In genomic region chr2:35574643-35575042, GRCm38 (mm10) we compare ENCODE assay signal across 23 mouse cellular contexts.
"Had no signal": no experiment of that assay in that cellular context is flagged by ENCODE, and none has a peak within 500 bp of the region (broad histone marks: within the 10 kb centered on the region; RNA-seq: fewer than 3 reads in every experiment).

No protein-coding gene starts in this region.

- H3K27ac ChIP-seq: heart, adult 2 months; heart, embryonic 13.5 days; heart, embryonic 15.5 days; hindbrain, embryonic 13.5 days; hindbrain, embryonic 15.5 days; hindbrain, postnatal 0 days; limb, embryonic 13.5 days; limb, embryonic 15.5 days; liver, embryonic 14.5 days had no signal

- H3K4me2 ChIP-seq: heart, embryonic 11.5 days; heart, embryonic 13.5 days; heart, embryonic 15.5 days; hindbrain, embryonic 13.5 days; hindbrain, embryonic 15.5 days; limb, embryonic 13.5 days; limb, embryonic 15.5 days had no signal

- H3K9me3 ChIP-seq: heart, embryonic 13.5 days; heart, embryonic 15.5 days; hindbrain, embryonic 13.5 days; hindbrain, embryonic 15.5 days; limb, embryonic 13.5 days; limb, embryonic 15.5 days had no signal

- H3K36me3 ChIP-seq: heart, embryonic 13.5 days; heart, embryonic 15.5 days; hindbrain, embryonic 13.5 days; hindbrain, embryonic 15.5 days; limb, embryonic 13.5 days; limb, embryonic 15.5 days had no signal

- H3K4me3 ChIP-seq: heart, adult 2 months; heart, embryonic 13.5 days; heart, embryonic 15.5 days; hindbrain, embryonic 13.5 days; hindbrain, embryonic 15.5 days; limb, embryonic 13.5 days; limb, embryonic 15.5 days had no signal

- DNase-seq: forebrain, postnatal 0 days; gastrocnemius, postnatal 14 days; gastrocnemius, postnatal 36 days; heart, adult 11 months; heart, adult 2 months; heart, postnatal 14 days; heart, postnatal 36 days; kidney, adult 18-20 months; kidney, adult 8-10 months; kidney, postnatal 14 days; kidney, postnatal 36 days; layer of hippocampus, adult 9-11 months; layer of hippocampus, postnatal 36 days; left cerebral cortex, postnatal 4 days had no signal

- H3K27me3 ChIP-seq: limb, embryonic 15.5 days had no signal

- H3K9ac ChIP-seq: forebrain, postnatal 0 days; heart, embryonic 13.5 days; heart, embryonic 15.5 days; hindbrain, embryonic 13.5 days; hindbrain, embryonic 15.5 days; limb, embryonic 13.5 days; limb, embryonic 15.5 days; liver, embryonic 14.5 days had no signal

- ATAC-seq: forebrain, postnatal 0 days; hindbrain, postnatal 0 days had no signal

- H3K4me1 ChIP-seq: heart, embryonic 15.5 days; hindbrain, embryonic 15.5 days; limb, embryonic 13.5 days; limb, embryonic 15.5 days had no signal
